Mouse (Mus musculus): ENCODE results near the gene Edf1.

The Edf1 gene

DNA sequence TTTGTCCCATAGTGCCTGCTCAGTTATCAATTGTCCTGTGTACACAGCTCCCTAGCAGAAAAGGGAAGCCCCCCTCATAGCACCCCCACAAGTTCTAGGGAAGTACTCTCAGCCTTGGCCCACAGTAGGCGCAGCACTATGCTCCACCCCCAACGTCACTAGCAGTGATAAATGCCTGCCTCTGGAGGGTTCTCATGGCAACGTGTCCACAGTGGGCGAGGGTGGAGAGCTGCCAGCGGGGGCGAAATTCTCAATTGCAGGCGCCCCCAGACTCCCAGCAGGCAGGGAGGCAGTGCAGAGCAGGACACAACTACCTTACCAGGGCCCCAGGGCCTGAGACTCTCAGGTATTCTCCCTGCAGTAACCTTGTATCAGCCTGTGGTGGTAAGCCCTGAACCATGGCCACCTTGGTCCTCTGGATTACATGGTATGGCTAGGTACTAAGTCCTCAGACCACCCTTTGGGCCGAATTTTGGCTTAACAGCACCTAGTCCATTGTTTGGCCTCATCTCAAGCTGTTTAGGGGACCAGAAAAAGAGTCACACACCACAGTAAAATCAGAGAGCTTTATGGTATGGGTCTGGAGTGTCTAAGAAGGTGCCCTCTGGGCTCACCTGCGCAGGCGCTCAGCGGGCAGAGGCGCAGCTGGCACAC lies 24.9 kb downstream of the Edf1 start:
- no peak for DNase-seq (ENCODE audit: low spot score)

DNA sequence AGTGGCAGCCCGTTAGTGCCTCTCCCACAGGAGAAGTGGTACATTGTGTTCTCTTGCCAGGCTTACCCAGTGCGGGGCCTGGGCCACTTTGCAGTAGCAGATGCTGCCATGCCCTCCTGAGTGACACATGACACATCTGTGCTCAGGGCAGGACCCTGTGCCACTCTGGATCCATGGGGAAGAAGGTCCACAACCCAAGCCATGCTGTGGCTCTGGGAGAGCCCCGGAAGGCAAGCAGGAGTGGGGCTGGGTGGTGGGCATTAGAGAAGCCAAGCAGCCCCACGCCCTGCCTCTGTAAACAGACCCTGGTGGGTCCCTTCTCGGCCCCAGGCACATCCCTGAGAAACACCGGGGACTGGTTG lies 25.5 kb downstream of the Edf1 start:
- no peak for DNase-seq (ENCODE audit: low spot score)

DNA sequence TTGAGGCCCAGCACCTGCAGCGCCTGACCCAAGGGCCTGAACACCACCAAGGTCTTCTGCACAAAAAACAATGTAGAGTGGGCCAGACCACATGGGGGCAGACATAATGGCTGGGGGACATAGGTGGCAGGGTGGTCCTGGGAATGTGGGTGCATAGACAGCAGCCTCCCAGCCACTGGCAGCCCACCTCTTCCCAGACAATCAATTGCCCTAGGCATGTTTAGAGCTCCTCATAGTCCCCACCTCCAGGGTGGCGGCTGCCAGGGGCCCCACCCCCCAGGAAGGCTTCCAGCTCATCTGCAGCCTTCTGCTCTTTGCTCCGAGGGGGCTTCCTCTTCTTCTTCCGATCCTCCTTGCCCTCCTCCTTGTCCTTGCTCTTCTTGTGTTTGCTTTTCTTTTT lies 25.9 kb downstream of the Edf1 start:
- no peak for DNase-seq (ENCODE audit: low spot score)

DNA sequence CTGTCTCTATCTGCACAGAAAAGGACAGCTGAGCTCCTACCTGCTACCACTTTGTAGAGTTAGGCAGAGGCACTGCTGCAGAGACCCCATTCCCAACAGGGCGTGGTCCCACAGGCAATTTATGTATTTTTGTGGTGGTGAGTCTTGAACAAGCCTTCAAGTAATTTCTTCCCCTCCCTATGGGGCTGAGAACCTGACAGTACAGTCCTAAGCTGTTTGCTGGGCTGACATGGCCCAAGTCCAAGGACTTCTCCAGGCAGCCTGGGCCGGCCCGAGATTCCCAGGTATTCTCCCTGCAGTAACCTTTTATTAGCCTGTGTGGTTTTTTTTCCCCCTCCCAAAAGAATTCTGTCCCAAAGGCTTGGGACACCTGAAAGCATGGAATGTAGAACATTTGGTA lies 26.5 kb downstream of the Edf1 start:
- DNase-seq (ENCODE audit: low spot score) = no peak

DNA sequence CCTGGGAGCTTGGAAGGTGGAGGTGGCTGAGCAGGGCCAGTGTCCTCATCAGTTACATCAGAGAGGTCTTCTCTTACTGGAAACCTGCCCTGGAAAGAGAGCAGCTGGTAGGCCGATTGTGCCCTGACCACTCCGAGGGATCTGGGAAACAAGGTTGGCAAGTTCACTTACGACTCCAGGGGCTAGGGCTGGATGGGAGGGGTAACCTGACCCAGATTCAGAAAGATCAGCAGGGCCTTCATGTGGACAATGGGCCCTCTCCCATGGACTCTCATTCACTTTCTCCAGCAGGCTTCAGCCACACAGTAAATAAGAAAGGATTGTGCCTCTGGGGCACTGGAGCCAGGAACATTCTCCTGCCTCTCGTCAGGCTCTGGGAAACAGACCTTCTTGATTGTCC lies 27.2 kb downstream of the Edf1 start:
- no peak for DNase-seq (ENCODE audit: low spot score)

DNA sequence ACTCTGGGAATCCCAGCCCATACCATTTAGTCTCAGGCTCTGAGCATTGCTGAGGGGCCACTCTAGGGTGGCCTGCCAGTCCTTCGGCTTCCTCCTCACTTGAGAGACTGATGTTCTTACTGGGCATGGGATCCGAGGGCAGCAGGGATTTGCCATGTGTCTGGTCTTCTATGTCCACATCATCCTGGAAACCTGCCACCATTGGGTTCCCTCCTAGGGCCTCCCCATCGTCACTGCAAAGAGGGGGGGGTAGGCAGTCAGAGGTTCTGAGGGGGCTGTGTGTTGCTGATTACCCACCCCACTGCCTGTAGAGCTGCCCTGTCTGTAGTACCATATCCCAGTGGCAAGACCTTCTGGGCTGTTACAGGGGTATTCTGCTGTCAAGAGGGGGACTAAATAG lies 28.0 kb downstream of the Edf1 start:
- no peak for DNase-seq (ENCODE audit: low spot score)

DNA sequence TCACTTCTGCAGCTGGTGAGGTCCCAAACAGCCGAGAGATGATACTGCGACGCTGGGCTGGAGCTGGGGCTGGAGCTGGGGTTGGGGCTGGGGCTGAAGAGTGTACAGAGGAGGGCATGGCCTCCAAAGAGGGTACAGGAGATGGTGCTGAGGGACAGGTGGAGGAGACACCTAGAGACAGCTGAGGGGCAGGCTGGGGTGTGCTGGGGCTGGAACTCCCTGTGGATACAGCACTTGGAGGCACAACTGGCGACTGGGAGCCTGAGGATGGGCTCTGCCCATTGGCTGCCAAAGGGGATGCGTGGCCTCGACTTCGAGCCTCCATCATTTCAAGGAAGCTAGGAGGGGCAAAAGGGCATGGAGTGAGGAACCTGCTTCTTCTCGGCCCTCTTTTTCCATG lies 29.6 kb downstream of the Edf1 start:
- DNase-seq (ENCODE audit: low spot score) = no peak

DNA sequence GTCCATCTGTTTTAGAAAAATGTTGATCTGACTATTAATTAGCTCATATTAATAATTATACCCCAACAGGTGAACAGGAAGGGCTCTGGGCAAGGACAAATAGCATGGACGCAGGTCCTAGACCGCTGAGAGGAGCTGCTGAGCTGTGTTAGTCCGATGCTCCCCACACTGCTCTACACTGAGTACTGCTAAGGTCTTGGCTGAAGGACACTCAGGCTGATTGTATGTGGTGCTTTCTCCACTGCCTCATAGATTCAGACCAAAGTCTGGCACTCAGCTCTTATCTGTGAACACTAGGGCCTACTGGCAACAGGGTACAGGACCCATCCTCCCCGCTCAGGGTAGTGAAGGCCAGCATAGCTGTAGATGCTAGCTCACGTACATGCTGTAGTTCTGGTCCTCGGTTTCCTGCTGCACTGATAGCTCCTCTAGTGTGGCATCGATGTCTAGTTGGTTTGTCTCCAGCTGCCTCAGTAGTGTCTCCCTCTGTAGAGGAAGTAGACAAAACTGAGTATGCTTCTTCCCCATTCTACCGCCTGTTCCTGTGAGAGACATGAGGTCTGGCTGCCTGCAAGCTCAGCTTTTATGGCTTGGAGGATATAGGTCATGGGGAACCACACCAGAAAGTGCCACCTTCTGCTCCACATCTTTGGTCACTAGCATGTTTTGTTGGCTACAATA lies 30.7 kb downstream of the Edf1 start:
- no peak for DNase-seq (ENCODE audit: low spot score)

DNA sequence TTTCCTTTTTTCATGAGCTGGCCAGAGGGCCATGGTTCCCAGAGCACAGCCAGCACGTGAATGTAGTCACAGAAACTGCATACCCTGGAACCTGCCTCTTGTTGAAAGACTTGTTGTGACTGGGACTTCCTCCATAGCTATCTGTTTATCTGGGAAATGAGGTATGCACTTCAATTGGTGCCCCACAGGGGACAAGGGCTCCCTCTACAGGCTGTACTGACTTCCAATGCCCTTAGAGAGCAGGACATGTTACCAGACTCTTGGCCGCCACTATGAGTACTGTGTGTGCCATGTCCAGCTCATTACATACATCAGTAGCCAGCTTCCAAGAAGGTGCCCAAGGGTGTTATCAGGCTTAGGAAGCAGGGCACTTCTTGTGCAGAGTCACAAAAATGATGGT lies 34.2 kb downstream of the Edf1 start:
- DNase-seq (ENCODE audit: low spot score) = peak; percentile 24

DNA sequence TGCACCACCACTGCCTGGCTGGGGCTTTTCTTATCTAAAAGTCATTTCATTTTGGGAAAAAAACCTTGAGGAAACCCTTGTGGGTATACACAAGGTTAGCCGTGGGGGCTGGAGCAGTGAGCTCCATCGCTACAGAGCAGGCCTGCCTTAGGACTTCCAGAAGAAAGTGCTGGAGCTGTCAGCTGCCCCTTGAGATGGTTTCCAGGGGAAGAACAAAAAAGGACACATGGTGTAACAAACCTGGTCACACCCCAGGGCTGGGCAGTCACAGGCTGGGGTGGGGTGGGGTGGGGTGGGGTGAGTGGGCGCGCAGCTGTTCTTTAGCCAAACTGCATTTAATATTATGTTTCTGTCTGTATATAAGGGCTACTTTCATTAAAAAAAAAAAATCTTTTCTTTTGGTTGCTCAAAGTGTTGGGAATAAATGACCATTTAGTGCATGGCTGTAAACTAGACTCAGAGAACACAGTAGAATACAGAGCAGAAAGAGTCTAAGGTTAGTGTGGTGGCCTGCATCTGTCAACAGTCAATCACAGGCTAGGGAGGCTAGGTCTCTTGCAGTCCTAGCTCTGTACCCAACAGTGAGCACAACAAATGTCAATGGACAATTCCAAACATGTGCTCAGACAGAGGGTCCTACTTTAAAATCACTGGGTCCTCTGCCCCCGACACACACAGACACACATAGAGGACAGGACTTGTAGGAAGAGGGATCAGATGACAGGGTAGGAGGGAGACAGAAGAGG lies 39.3 kb downstream of the Edf1 start:
- DNase-seq (ENCODE audit: low spot score) = no peak

DNA sequence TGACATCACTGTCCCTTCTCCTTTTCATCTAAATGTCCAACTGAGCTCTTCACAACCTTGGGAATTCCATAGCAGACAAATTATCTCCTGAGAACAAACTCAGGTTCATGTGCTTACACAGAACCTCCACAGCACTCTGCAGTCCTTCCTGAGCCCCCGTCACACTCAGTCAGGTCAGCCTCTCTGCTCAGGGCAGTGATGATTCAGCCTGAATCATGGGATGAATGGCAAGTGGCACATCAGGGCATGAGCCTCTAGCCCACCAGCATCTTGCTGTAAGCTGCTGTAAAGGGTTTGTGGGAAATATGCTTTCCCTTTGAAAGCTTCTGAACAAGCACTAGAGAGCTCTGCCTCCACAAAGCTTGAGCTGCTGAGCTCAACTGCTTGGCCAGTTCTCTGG lies 41.1 kb downstream of the Edf1 start:
- DNase-seq (ENCODE audit: low spot score) = no peak

DNA sequence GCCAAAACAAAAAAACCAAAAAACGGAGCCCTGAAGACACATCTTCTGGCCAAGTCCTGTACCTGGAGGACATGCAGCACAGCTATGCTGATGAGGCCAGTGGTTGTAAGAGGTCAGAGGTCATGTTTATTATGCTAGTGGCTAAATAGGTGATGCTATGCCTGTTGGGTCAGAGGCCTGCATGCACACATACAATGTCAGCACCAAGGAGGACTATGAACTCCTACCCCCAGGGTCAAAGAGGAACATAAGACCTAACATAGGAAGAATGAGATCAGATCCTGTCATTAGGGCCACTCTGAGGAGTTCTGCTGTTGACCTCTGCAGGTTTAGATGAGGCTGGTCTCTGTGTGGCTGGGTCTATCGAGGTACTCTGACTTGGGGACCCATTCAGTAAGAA lies 42.4 kb downstream of the Edf1 start:
- DNase-seq (ENCODE audit: low spot score) = no peak

DNA sequence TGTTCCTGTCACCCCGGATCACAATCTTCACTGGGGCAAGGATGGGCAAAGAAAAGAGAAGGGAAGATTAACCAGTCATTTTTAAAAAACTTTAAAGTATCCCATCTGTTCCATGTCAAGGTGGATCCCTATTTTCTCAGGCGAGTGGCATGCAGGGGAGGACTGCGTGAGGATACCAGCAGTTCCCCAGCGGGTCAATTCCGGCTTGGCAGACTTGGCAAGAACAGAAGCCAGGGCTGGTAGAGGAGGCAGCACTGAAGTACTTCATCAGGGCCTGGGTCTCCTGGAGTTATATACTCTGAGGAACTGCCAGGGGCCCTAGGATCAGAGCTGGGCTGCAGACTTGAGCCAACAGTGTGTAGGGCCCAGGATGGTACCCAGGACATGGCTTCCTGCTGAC lies 44.9 kb downstream of the Edf1 start:
- no peak for DNase-seq (ENCODE audit: low spot score)

DNA sequence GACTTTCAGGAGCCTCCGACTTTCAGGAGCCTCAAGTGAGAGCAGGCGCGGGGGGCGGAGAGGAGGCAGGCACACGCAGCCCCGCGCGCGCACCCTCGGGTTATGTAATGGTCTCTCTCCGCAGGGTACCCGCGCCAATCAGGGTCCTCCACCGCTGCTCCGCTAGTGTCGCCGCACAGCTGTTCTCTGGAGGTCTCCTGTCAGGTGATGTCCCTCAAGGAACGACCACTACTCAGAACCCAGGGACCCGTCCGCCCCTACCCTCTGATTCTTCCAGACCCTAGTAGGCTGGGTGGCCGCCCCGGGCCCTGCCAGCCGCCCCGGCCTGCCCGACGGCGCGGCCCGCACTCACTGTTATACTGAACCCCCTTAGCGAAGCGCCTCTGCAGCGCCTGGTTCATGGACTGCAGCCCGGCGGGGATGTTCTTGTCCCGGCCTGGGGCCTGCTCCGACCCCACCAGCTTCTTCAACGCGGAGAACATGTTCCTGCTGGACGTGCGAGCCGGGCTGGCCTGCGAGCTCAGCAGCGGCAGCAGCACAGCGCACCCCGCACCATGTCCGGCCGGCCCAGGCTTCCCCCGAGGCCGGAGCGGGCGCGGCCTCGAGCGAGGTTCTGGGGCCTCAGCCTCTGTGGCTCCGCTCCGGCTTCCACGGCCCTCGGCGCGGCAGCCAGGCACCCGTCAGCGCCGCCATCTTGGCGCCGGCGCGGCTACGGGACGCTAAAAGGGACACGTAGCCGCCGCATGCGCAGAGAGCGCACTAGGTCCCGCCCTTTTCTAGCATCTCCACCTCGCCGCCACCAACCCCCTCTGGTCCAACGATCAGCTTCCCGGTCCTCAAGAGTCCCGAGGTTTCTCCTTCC lies 50.3 kb downstream of the Edf1 start, which contains the start of gene Rabl6:
TSS of gene Rabl6 (minus strand) at position 761 of the 862 bp plus-strand sequence.
- DNase-seq (ENCODE audit: low spot score) = peak; percentile 89

DNA sequence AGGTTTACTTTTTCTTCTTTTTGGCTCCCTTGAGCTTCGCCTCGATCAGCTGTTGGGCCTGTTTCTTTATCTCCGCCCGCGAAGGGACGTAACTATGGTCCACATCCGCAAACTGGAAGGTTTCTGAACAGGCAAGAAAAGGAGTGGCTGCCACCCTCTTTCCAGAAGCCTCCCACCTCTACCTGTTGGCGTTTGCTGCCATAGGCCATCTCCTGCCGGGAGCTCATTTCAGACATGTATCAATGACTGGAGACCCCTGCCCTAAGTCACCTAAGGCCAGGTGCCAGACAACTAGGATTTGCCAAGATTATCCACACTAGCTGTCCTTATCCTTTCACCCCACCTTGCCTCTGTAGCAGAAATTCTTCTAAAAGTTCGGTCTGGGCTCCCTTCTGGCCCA lies 51.0 kb downstream of the Edf1 start:
- DNase-seq (ENCODE audit: low spot score) = no peak
